Mouse (Mus musculus) NIH3T3 (cell line): ENCODE measurements at regions not wholly inside any gene's neighbourhood (a gene's known extent, or its start where the extent isn't known, plus 50 kb on each side); places are given as distances from the start of the nearest gene placed in this dataset.

ENCODE experiments used
- DNase-seq: peaks from one replicate; pipeline ENCODE4 v3.0.0-alpha.2; 2012; ENCODE audit warnings: low read depth

GRCm38 (mm10) chr6:81733527-81733926 lies 189.9 kb upstream of the Gcfc2 start:
- DNase-seq = no peak

GRCm38 (mm10) chr6:81738466-81738865 lies 185.0 kb upstream of the Gcfc2 start:
- no peak for DNase-seq

GRCm38 (mm10) chr6:81749681-81750080 lies 173.8 kb upstream of the Gcfc2 start:
- no peak for DNase-seq

- no peak for DNase-seq
Observed at GRCm38 (mm10) chr6:81751631-81752030, 171.8 kb upstream of the Gcfc2 start.

- no peak for DNase-seq
Observed at GRCm38 (mm10) chr6:81756242-81756641, 167.2 kb upstream of the Gcfc2 start.

GRCm38 (mm10) chr6:81758876-81759275 lies 164.6 kb upstream of the Gcfc2 start:
- no peak for DNase-seq

GRCm38 (mm10) chr6:81760181-81760580 lies 163.3 kb upstream of the Gcfc2 start:
- DNase-seq = no peak

GRCm38 (mm10) chr6:81765831-81766230 lies 157.6 kb upstream of the Gcfc2 start:
- no peak for DNase-seq

- DNase-seq = no peak
Observed at GRCm38 (mm10) chr6:81766800-81767199, 156.7 kb upstream of the Gcfc2 start.

GRCm38 (mm10) chr6:81768669-81769537 lies 154.6 kb upstream of the Gcfc2 start:
- peak; percentile 67 for DNase-seq

GRCm38 (mm10) chr6:81770301-81770700 lies 153.2 kb upstream of the Gcfc2 start:
- DNase-seq = no peak

GRCm38 (mm10) chr6:81771862-81772261 lies 151.6 kb upstream of the Gcfc2 start:
- no peak for DNase-seq

- no peak for DNase-seq
Observed at GRCm38 (mm10) chr6:81782131-81782530, 141.3 kb upstream of the Gcfc2 start.

GRCm38 (mm10) chr6:81782815-81783435 lies 140.5 kb upstream of the Gcfc2 start:
- DNase-seq = no peak

- DNase-seq = peak; percentile 20
Observed at GRCm38 (mm10) chr6:81795281-81795680, 128.2 kb upstream of the Gcfc2 start.

GRCm38 (mm10) chr6:81800822-81801221 lies 122.6 kb upstream of the Gcfc2 start:
- DNase-seq = no peak

- no peak for DNase-seq
Observed at GRCm38 (mm10) chr6:81801804-81802203, 121.7 kb upstream of the Gcfc2 start.

GRCm38 (mm10) chr6:81805942-81806341 lies 117.5 kb upstream of the Gcfc2 start:
- no peak for DNase-seq

- DNase-seq = no peak
Observed at GRCm38 (mm10) chr6:81808712-81809111, 114.8 kb upstream of the Gcfc2 start.

- DNase-seq = no peak
Observed at GRCm38 (mm10) chr6:81815248-81815961, 108.1 kb upstream of the Gcfc2 start.

GRCm38 (mm10) chr6:81815962-81816338 lies 107.5 kb upstream of the Gcfc2 start:
- DNase-seq = no peak

GRCm38 (mm10) chr6:81817050-81817827 lies 106.2 kb upstream of the Gcfc2 start:
- DNase-seq = peak; percentile 75
